Comparison of ENCODE assay signal across 11 mouse cellular contexts in the genomic region with DNA sequence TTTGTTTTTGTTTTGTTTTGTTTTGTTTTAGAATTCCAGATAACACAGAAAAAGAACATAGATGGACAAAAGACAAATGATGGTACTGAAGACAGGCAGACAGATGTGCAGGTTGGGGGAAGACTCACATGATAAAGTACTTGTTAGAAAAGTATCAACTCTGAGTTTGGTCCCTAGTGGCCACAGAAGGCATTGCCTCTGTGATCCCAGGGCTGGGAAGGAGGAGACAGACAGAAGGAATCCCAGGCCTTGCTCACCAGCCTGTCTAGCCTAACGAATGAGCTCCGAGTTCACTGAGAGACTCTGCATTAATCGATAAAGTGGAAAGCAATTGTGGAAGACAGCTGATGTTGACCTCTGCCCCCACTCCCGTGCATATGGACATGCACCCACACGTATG. TPM values are rescaled to one million over a fixed set of nuclear protein-coding genes. Genes with fewer than 3 reads are reported as not detected.
DNase-seq lines count a peak whose midpoint lies in the region; ATAC-seq lines count a peak whose summit lies in the region.
"Had no signal": no experiment of that assay in that cellular context is flagged by ENCODE, and none has a peak within 500 bp of the region (broad histone marks: within the 10 kb centered on the region; RNA-seq: fewer than 3 reads in every experiment).

No protein-coding gene starts in this region.

- peak; percentile 45 for DNase-seq in adrenal gland, postnatal 10 days
- DNase-seq in adrenal gland, postnatal 4 days (ENCODE audit: low spot score in 2 of 2) = no peak
- peak; percentile 24 to 35 for DNase-seq in layer of hippocampus, postnatal 10 days (ENCODE audit: low spot score in 2 of 2)
- DNase-seq in layer of hippocampus, postnatal 14 days (ENCODE audit: low spot score in 2 of 2) = no peak
- peak; percentile 73 for DNase-seq in ZHBTc4 (ENCODE audit: low read depth, low spot score)
- peak; percentile 55 for DNase-seq in retina, postnatal 1 day
- DNase-seq in ovary, adult 18-20 months (ENCODE audit: low spot score) = no peak

- ATAC-seq in CD4-positive, CD25-positive, alpha-beta regulatory T cell, adult 4 months = no peak

RNA-seq across cellular contexts. Expression of gene Mafb, which starts 10.7 kb away (rescaled TPM):
- 10 to 100 TPM; 15.4 to 38.4 TPM for total RNA-seq in adrenal gland, postnatal 10 days (2021)
- 10 to 100 TPM; 17.5 to 24.6 TPM for total RNA-seq in adrenal gland, postnatal 4 days (2021)
- total RNA-seq in layer of hippocampus, postnatal 10 days (2021) = 10 to 100 TPM; 12.0 to 12.2 TPM
- 10 to 100 TPM; 11.5 to 12.4 TPM for total RNA-seq in layer of hippocampus, postnatal 14 days (2021)
- under 1 TPM in 1 of 2 experiments, not detected in 1; 0.18 TPM for polyA plus RNA-seq in CD4-positive, CD25-positive, alpha-beta regulatory T cell, adult 4 months (2017; shearing (Covaris generic))
- total RNA-seq: common myeloid progenitor, adult 5-6 weeks had no signal

RNA-seq across cellular contexts. Expression of gene Gm826, which starts 22.2 kb away (rescaled TPM):
- total RNA-seq in adrenal gland, postnatal 10 days (2021) = 1 to 10 TPM; 2.1 to 2.2 TPM
- under 1 TPM; 0.90 TPM for total RNA-seq in adrenal gland, postnatal 4 days (2021)
- under 1 TPM in 1 of 2 experiments, not detected in 1; 0.73 TPM for total RNA-seq in layer of hippocampus, postnatal 10 days (2021)
- not detected for total RNA-seq in layer of hippocampus, postnatal 14 days (2021)
- not detected for polyA plus RNA-seq in CD4-positive, CD25-positive, alpha-beta regulatory T cell, adult 4 months (2017; shearing (Covaris generic))
- total RNA-seq: common myeloid progenitor, adult 5-6 weeks; hematopoietic stem cell, adult 5-6 weeks; left cerebral cortex, postnatal 36 days had no signal

Comparison
In these comparisons a context has a peak if more than half of its experiments do, and no peak if none do; other contexts are left out.
1. DNase-seq: peak in adrenal gland, postnatal 10 days (single experiment), layer of hippocampus, postnatal 10 days (2 of 2), ZHBTc4 (single experiment) and retina, postnatal 1 day (single experiment); none in adrenal gland, postnatal 4 days (0 of 2), layer of hippocampus, postnatal 14 days (0 of 2) and ovary, adult 18-20 months (single experiment).